Mouse (Mus musculus): ENCODE measurements around the gene Pik3ca.
A peak's percentile ranks its signal among the peaks of the same experiment; 100 is the strongest.

Gene Pik3ca

DNA sequence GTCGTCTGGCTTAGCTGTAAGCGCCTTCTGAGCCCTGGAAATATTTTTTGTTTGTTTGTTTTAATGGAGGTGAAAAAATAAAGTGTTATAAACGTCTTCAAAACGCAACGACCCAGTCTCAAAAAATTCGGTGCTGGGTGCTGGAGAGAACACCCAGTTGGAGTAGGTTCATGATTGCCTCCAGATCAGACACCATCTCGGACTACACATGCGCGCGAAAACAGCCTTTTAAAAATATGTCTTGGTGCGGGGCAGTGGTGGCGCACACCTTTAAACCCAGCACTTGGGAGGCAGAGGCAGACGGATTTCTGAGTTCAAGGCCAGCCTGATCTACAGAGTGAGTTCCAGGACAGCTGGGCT, 113.7 kb downstream of the Pik3ca start:
- peaks cover 5% of the 10 kb centered on the region; the same call in 1 of the 2 replicates for H3K36me3 ChIP-seq (ENCODE audit: control insufficient read depth, insufficient read depth, low read length, poor library complexity, severe bottlenecking)
- DNase-seq (ENCODE audit: low read depth, low spot score) = peak; percentile 41

GRCm38 (mm10) chr3:32512686-32513284, 115.3 kb downstream of the Pik3ca start:
- H3K27me3 ChIP-seq (ENCODE audit: control insufficient read depth, insufficient read depth, low read length, poor library complexity, severe bottlenecking) = no peaks in the 10 kb centered on the region
- DNase-seq (ENCODE audit: low read depth, low spot score) = no peak
- peaks cover 7% of the 10 kb centered on the region for H3K36me3 ChIP-seq (ENCODE audit: control insufficient read depth, insufficient read depth, low read length, poor library complexity, severe bottlenecking)

More for the DNA sequence above, 113.7 kb downstream of the Pik3ca start:
- no peaks in the 10 kb centered on the region for H3K27me3 ChIP-seq (ENCODE audit: control insufficient read depth, insufficient read depth, low read length, poor library complexity, severe bottlenecking)

DNA sequence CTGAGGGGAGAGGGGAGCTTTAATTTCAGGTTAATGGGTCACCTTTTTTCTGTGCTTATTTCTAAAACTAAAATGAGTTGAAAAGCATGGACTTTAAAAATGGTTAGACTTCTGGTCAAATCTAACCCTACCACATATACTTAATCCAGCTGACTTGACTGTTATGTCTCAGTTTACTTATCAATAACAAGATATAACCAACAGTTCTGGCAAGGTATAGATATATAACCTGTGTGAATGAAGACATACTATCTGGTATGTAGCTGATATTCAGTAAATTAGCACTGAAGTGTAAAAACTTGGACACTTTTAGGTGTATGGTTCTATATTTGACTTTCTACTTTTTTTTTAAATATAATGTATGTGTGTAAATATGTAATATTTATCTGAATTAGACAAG, 116.1 kb downstream of the Pik3ca start:
- DNase-seq (ENCODE audit: low read depth, low spot score) = no peak
- no peaks in the 10 kb centered on the region for H3K27me3 ChIP-seq (ENCODE audit: control insufficient read depth, insufficient read depth, low read length, poor library complexity, severe bottlenecking)
- peaks cover 7% of the 10 kb centered on the region for H3K36me3 ChIP-seq (ENCODE audit: control insufficient read depth, insufficient read depth, low read length, poor library complexity, severe bottlenecking)
